Mouse (Mus musculus): ENCODE measurements around the gene Zim1.

GRCm38 (mm10) chr7:6635831-6636230, 60.4 kb downstream of the Zim1 start:
- no peak for TF ChIP-seq CTCF (IDR thresholded peaks at IDR 0.05; ENCODE audit: extremely low read depth, insufficient read depth, low read length)
- TF ChIP-seq POLR2A (IDR thresholded peaks at IDR 0.05; ENCODE audit: extremely low read depth, insufficient read depth, low read length), result no peak
